Mouse (Mus musculus): Measurements from ENCODE around the gene Rbms2. TPM values are rescaled to one million over a fixed set of nuclear protein-coding genes. Genes with fewer than 3 reads are reported as not detected.
"Not testable (repeated sequence)": the region's sequence is repeated elsewhere in the genome, so short reads cannot be mapped to it uniquely, and the experiment has no call there.

Gene Rbms2
- total RNA-seq, 1 experiment = 30.8 TPM

GRCm38 (mm10) chr10:128089842-128090241 is 90.3 kb downstream of the Rbms2 start:
- H3K9me3 ChIP-seq (ENCODE audit: control insufficient read depth, insufficient read depth, low read depth, low read length) = no peaks in the 10 kb centered on the region
- H3K36me3 ChIP-seq (ENCODE audit: control insufficient read depth, insufficient read depth, low read length, poor library complexity, severe bottlenecking) = peaks cover 40% of the 10 kb centered on the region
- no peak overlapping the region for H3K9ac ChIP-seq (ENCODE audit: insufficient read depth, low read depth, low read length, poor library complexity, severe bottlenecking)
- no peak overlapping the region for H3K27ac ChIP-seq (ENCODE audit: insufficient read depth, low read depth, low read length, poor library complexity, severe bottlenecking)
- H3K4me1 ChIP-seq (ENCODE audit: control insufficient read depth in 2 of 2, insufficient read depth in 2 of 2, low read length in 2 of 2, poor library complexity in 1 of 2) = peaks cover 3 to 8% of the 10 kb centered on the region in 2 experiments; a peak in 2 of 4 replicates
- TF ChIP-seq ZC3H11A (IDR thresholded peaks at IDR 0.05; ENCODE audit: borderline replicate concordance, low read depth, low read length) (no peak), HCFC1 (IDR thresholded peaks at IDR 0.05; ENCODE audit: borderline replicate concordance, insufficient read depth, low read length) (no peak), MAFK (IDR thresholded peaks at IDR 0.05; ENCODE audit: insufficient read depth, low read depth, low read length) (no peak), ZNF384 (IDR thresholded peaks at IDR 0.05; ENCODE audit: low read depth, low read length) (no peak), CHD2 (IDR thresholded peaks at IDR 0.05; ENCODE audit: low read depth, low read length) (no peak)
- no peak for DNase-seq (ENCODE audit: low read depth, low spot score)
- in situ Hi-C loops (cut with MboI; ENCODE audit: low sequenced_read_pairs in 2 of 2, unreplicated experiment in 2 of 2) = loop anchor here in 1 of 2 experiments (10.0 kb wide), 1 partner anchor 95 kb away; the partner anchor contains the start of gene Rbms2
- no peak overlapping the region for H3K4me3 ChIP-seq (ENCODE audit: insufficient read depth in 1 of 2, low read depth in 1 of 2, low read length in 2 of 2, poor library complexity in 1 of 2, severe bottlenecking in 1 of 2)

- in situ Hi-C loops (cut with MboI; ENCODE audit: low sequenced_read_pairs in 2 of 2, unreplicated experiment in 2 of 2) = no loop called here
- TF ChIP-seq CHD2 (IDR thresholded peaks at IDR 0.05; ENCODE audit: low read depth, low read length) = no peak
- TF ChIP-seq ZC3H11A (IDR thresholded peaks at IDR 0.05; ENCODE audit: borderline replicate concordance, low read depth, low read length) = no peak
- no peak for TF ChIP-seq ZNF384 (IDR thresholded peaks at IDR 0.05; ENCODE audit: low read depth, low read length)
- TF ChIP-seq MAFK (IDR thresholded peaks at IDR 0.05; ENCODE audit: insufficient read depth, low read depth, low read length) = no peak
- no peak for TF ChIP-seq HCFC1 (IDR thresholded peaks at IDR 0.05; ENCODE audit: borderline replicate concordance, insufficient read depth, low read length)
These were observed 91.9 kb downstream of the Rbms2 start for GRCm38 (mm10) chr10:128088181-128088580.

GRCm38 (mm10) chr10:128087216-128087615 is 92.9 kb downstream of the Rbms2 start:
- peaks cover 49% of the 10 kb centered on the region for H3K36me3 ChIP-seq (ENCODE audit: control insufficient read depth, insufficient read depth, low read length, poor library complexity, severe bottlenecking)
- H3K4me3 ChIP-seq (ENCODE audit: insufficient read depth in 1 of 2, low read depth in 1 of 2, low read length in 2 of 2, poor library complexity in 1 of 2, severe bottlenecking in 1 of 2); H3K27ac ChIP-seq (ENCODE audit: insufficient read depth, low read depth, low read length, poor library complexity, severe bottlenecking); in situ Hi-C loops (cut with MboI; ENCODE audit: low sequenced_read_pairs in 2 of 2, unreplicated experiment in 2 of 2); H3K9me3 ChIP-seq (ENCODE audit: control insufficient read depth, insufficient read depth, low read depth, low read length); H3K9ac ChIP-seq (ENCODE audit: insufficient read depth, low read depth, low read length, poor library complexity, severe bottlenecking); DNase-seq (ENCODE audit: low read depth, low spot score); H3K4me1 ChIP-seq (ENCODE audit: control insufficient read depth in 2 of 2, insufficient read depth in 2 of 2, low read length in 2 of 2, poor library complexity in 1 of 2): not testable (repeated sequence)

More at GRCm38 (mm10) chr10:128088181-128088580, 91.9 kb downstream of the Rbms2 start:
- no peaks in the 10 kb centered on the region for H3K9me3 ChIP-seq (ENCODE audit: control insufficient read depth, insufficient read depth, low read depth, low read length)
- H3K27ac ChIP-seq (ENCODE audit: insufficient read depth, low read depth, low read length, poor library complexity, severe bottlenecking) = no peak overlapping the region
- no peak overlapping the region for H3K9ac ChIP-seq (ENCODE audit: insufficient read depth, low read depth, low read length, poor library complexity, severe bottlenecking)
- H3K4me1 ChIP-seq (ENCODE audit: control insufficient read depth in 2 of 2, insufficient read depth in 2 of 2, low read length in 2 of 2, poor library complexity in 1 of 2) = peaks cover 3 to 4% of the 10 kb centered on the region in 2 experiments; a peak in 2 of 4 replicates
- peaks cover 49% of the 10 kb centered on the region for H3K36me3 ChIP-seq (ENCODE audit: control insufficient read depth, insufficient read depth, low read length, poor library complexity, severe bottlenecking)
- no peak for DNase-seq (ENCODE audit: low read depth, low spot score)
- H3K4me3 ChIP-seq (ENCODE audit: insufficient read depth in 1 of 2, low read depth in 1 of 2, low read length in 2 of 2, poor library complexity in 1 of 2, severe bottlenecking in 1 of 2) = no peak overlapping the region

DNA sequence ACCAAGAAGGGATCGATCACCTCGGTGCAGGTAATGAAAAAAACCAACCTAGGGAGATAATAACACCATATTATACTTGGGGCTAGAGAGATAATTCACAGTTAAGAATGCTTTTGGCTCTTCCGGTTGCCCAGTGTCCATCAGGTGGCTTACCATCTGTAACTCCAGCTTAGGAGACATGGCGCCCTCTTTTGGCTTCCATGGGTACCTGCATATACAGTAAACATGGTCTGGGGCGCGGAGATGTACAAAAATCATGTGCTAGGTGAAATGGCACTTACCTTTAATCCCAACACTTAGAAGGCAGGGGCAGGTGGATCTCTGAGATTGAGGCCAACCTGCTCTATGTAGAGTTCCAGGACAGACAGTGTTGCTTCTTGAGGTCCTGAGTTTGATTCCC is 93.7 kb downstream of the Rbms2 start:
- Histone ChIP-seq H3K27ac (ENCODE audit: insufficient read depth, low read depth, low read length, poor library complexity, severe bottlenecking) (no peak overlapping the region), H3K36me3 (ENCODE audit: control insufficient read depth, insufficient read depth, low read length, poor library complexity, severe bottlenecking) (peaks cover 49% of the 10 kb centered on the region), H3K4me3 (ENCODE audit: insufficient read depth in 1 of 2, low read depth in 1 of 2, low read length in 2 of 2, poor library complexity in 1 of 2, severe bottlenecking in 1 of 2) (no peak overlapping the region), H3K9me3 (ENCODE audit: control insufficient read depth, insufficient read depth, low read depth, low read length) (no peaks in the 10 kb centered on the region), H3K4me1 (ENCODE audit: control insufficient read depth in 2 of 2, insufficient read depth in 2 of 2, low read length in 2 of 2, poor library complexity in 1 of 2) (peaks cover 3% of the 10 kb centered on the region in 2 experiments; a peak in 3 of 4 replicates), H3K9ac (ENCODE audit: insufficient read depth, low read depth, low read length, poor library complexity, severe bottlenecking) (peak overlapping the region; percentile 40; the same call in 1 of the 2 replicates)
- TF ChIP-seq ZNF384 (IDR thresholded peaks at IDR 0.05; ENCODE audit: low read depth, low read length) = no peak
- no peak for TF ChIP-seq ZC3H11A (IDR thresholded peaks at IDR 0.05; ENCODE audit: borderline replicate concordance, low read depth, low read length)
- TF ChIP-seq CHD2 (IDR thresholded peaks at IDR 0.05; ENCODE audit: low read depth, low read length) = no peak
- no peak for TF ChIP-seq HCFC1 (IDR thresholded peaks at IDR 0.05; ENCODE audit: borderline replicate concordance, insufficient read depth, low read length)
- TF ChIP-seq MAFK (IDR thresholded peaks at IDR 0.05; ENCODE audit: insufficient read depth, low read depth, low read length) = no peak
- DNase-seq (ENCODE audit: low read depth, low spot score) = peak; percentile 51
- in situ Hi-C loops (cut with MboI; ENCODE audit: low sequenced_read_pairs in 2 of 2, unreplicated experiment in 2 of 2) = no loop called here

DNA sequence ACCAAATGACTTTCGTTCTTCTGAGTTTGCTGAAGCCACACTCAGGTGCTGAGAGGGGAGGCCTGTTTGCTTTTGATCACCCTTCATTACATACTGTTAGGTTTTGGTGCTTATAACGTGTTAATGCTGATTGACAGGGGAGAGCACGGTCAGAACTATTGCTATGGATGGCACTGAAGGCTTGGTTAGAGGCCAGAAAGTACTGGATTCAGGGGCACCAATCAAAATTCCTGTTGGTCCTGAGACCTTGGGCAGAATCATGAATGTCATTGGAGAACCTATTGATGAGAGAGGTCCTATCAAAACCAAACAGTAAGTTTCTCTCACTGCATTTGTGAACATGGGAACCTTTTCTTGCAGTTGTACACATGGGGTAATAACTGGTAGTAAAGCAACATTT is 95.9 kb downstream of the Rbms2 start:
- no peak for DNase-seq (ENCODE audit: low read depth, low spot score)
- in situ Hi-C loops (cut with MboI; ENCODE audit: low sequenced_read_pairs in 2 of 2, unreplicated experiment in 2 of 2) = no loop called here
- Histone ChIP-seq H3K36me3 (ENCODE audit: control insufficient read depth, insufficient read depth, low read length, poor library complexity, severe bottlenecking) (peaks cover 41% of the 10 kb centered on the region), H3K4me3 (ENCODE audit: insufficient read depth in 1 of 2, low read depth in 1 of 2, low read length in 2 of 2, poor library complexity in 1 of 2, severe bottlenecking in 1 of 2) (peak overlapping the region; percentile 95 to 96), H3K9ac (ENCODE audit: insufficient read depth, low read depth, low read length, poor library complexity, severe bottlenecking) (peak overlapping the region; percentile 99), H3K4me1 (ENCODE audit: control insufficient read depth in 2 of 2, insufficient read depth in 2 of 2, low read length in 2 of 2, poor library complexity in 1 of 2) (peaks cover 2 to 3% of the 10 kb centered on the region in 2 experiments; a peak in 3 of 4 replicates), H3K27ac (ENCODE audit: insufficient read depth, low read depth, low read length, poor library complexity, severe bottlenecking) (no peak overlapping the region), H3K9me3 (ENCODE audit: control insufficient read depth, insufficient read depth, low read depth, low read length) (no peaks in the 10 kb centered on the region)
- no peak for TF ChIP-seq MAFK (IDR thresholded peaks at IDR 0.05; ENCODE audit: insufficient read depth, low read depth, low read length)
- TF ChIP-seq ZC3H11A (IDR thresholded peaks at IDR 0.05; ENCODE audit: borderline replicate concordance, low read depth, low read length) = no peak
- no peak for TF ChIP-seq CHD2 (IDR thresholded peaks at IDR 0.05; ENCODE audit: low read depth, low read length)
- no peak for TF ChIP-seq HCFC1 (IDR thresholded peaks at IDR 0.05; ENCODE audit: borderline replicate concordance, insufficient read depth, low read length)
- TF ChIP-seq ZNF384 (IDR thresholded peaks at IDR 0.05; ENCODE audit: low read depth, low read length) = no peak

Data from ES-E14 (cell line).